Mouse (Mus musculus): ENCODE results near the gene Bdkrb1.

- TF ChIP-seq CHD2 (IDR thresholded peaks at IDR 0.05; ENCODE audit: low read depth, low read length): no peak
- no peak for TF ChIP-seq HCFC1 (IDR thresholded peaks at IDR 0.05; ENCODE audit: borderline replicate concordance, insufficient read depth, low read length)
- no peak for TF ChIP-seq ZNF384 (IDR thresholded peaks at IDR 0.05; ENCODE audit: low read depth, low read length)
These were observed 40.6 kb upstream of the Bdkrb1 start for GRCm38 (mm10) chr12:105562056-105562820.
